Mouse (Mus musculus) stomach, postnatal 0 days (tissue): ENCODE measurements around the gene Zfp644.

Experiments used
- CTCF ChIP-seq: IDR thresholded peaks from 2 replicates; pipeline ENCODE4 v1.5.1; 2016; ENCODE audit warnings: antibody characterized with exemption, low read depth, mild to moderate bottlenecking, moderate library complexity
- EP300 ChIP-seq: optimal IDR thresholded peaks from 2 replicates; pipeline ENCODE3; 2016; ENCODE audit warnings: antibody characterized with exemption

DNA sequence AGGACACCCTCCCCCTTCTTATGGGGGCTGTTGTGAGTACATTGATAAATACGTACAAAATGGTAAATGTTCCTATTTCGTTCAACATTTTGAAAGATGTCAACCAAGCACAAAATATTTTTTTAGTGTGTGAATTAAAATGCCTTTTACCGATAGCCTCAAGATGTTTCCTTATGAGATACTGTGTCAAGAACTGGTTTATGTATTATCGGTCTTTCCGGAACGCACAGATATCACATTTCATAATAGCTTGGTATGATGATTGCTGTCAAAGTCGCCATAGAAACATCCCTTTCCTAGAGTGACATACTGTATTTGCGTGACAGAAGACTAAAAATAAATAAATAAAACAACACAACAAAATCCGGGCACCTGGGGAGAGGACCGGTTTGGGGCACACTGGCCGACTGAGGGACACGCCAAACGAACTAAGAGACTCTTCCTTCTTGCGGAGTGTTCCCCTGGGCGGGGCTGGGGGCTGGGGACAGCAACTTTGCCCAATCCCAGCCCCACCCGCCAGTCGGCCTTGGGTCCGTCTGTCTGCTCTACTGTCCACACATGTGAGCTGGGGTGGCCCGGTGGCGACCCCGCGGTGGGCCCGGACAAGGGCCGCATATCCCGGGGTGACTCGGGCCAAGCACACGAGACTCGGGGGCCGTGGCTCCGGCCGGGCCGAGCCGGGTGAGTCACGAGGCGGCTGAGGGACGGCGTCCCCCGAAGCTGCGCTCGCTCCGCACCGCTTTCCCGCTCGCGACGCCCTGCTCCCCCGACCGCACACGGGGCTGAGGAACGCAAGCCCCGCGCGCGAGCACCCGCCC lies 123.1 kb downstream of the Zfp644 start:
- TF ChIP-seq CTCF (no peak), EP300 (no peak)
